Mouse (Mus musculus) neural tube, embryonic 12.5 days (tissue): Measurements from ENCODE around the gene Rfx2. TPM values are rescaled to one million over a fixed set of nuclear protein-coding genes. Genes with fewer than 3 reads are reported as not detected.
A peak's percentile ranks its signal among the peaks of the same experiment; 100 is the strongest.

ENCODE experiments used
- ATAC-seq: fragments of 200-750 bp; cut with Nextera tagmentation; 2 replicates; pipeline ENCODE4 v1.8.0; 2017; ENCODE audit warnings: low read depth, mild to moderate bottlenecking, moderate TSS enrichment, moderate library complexity; ENCODE audit not compliant: low FRiP score
- H3K27ac ChIP-seq: fragments of 300-500 bp; sonication (generic); 2 replicates; pipeline ENCODE4 v1.5.1; 2016
- H3K27me3 ChIP-seq: fragments of 300-500 bp; sonication (generic); replicated peaks from 2 replicates; pipeline ENCODE4 v1.6.1; 2016; ENCODE audit warnings: mild to moderate bottlenecking
- H3K36me3 ChIP-seq: fragments of 300-500 bp; sonication (generic); 2 replicates; pipeline ENCODE4 v1.6.1; 2016; ENCODE audit warnings: mild to moderate bottlenecking
- H3K4me1 ChIP-seq: fragments of 300-500 bp; sonication (generic); 2 replicates; pipeline ENCODE4 v1.6.1; 2016
- H3K4me2 ChIP-seq: fragments of 300-500 bp; sonication (generic); replicated peaks from 2 replicates; pipeline ENCODE4 v1.6.1; 2016; ENCODE audit warnings: mild to moderate bottlenecking
- H3K4me3 ChIP-seq: fragments of 300-500 bp; sonication (generic); 2 replicates; pipeline ENCODE4 v1.5.1; 2016
- H3K9ac ChIP-seq: fragments of 300-500 bp; sonication (generic); 2 replicates; pipeline ENCODE4 v1.6.1; 2016; ENCODE audit warnings: mild to moderate bottlenecking
- H3K9me3 ChIP-seq: fragments of 300-500 bp; sonication (generic); 2 replicates; pipeline ENCODE4 v1.6.1; 2016; ENCODE audit warnings: mild to moderate bottlenecking
- WGBS: fragments of 180-500 bp; shearing (Covaris S2); methylation state at CpG from one replicate; pipeline ENCODE4 v1.1.7; 2016; 5-methylcytosine and 5-hydroxymethylcytosine counted together
- polyA plus RNA-seq: library from polyadenylated mRNA; unstranded; fragments of >200 nt; fragmentation: Nextera tagmentation; extraction: Ambion mirVana; gene quantifications from 2 replicates; pipeline ENCODE4 v1.2.1, GENCODE M21; 2016

Gene Rfx2
- polyA plus RNA-seq, 1 experiment from 2014 or later: 4.9 TPM

DNA sequence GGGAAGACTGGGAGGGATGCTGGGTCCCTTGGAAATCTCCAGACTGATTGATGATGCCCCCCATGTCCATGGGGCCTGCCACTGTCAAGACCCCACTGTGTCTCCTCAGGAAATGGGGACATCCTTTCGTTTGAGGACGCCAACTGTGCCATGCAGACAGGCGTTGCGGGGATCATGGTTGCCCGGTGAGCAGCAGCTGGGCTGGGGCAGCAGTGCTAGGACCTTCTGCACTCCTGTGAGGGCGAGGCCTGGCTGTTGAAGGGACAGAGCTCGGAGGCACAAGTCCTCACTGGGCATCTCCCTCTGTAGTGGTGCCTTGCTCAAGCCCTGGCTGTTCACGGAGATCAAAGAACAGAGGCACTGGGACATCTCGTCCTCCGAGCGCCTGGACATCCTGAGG is 61.9 kb downstream of the Rfx2 start:
- Histone ChIP-seq H3K36me3 (peaks cover 52% of the 10 kb centered on the region), H3K9me3 (no peaks in the 10 kb centered on the region), H3K9ac (no peak overlapping the region), H3K4me1 (peaks cover 6% of the 10 kb centered on the region), H3K27me3 (no peaks in the 10 kb centered on the region), H3K4me3 (no peak overlapping the region), H3K4me2 (no peak overlapping the region), H3K27ac (no peak overlapping the region)
- 92% methylated on average over 11 of the region's 11 CpGs for WGBS
- no peak for ATAC-seq

DNA sequence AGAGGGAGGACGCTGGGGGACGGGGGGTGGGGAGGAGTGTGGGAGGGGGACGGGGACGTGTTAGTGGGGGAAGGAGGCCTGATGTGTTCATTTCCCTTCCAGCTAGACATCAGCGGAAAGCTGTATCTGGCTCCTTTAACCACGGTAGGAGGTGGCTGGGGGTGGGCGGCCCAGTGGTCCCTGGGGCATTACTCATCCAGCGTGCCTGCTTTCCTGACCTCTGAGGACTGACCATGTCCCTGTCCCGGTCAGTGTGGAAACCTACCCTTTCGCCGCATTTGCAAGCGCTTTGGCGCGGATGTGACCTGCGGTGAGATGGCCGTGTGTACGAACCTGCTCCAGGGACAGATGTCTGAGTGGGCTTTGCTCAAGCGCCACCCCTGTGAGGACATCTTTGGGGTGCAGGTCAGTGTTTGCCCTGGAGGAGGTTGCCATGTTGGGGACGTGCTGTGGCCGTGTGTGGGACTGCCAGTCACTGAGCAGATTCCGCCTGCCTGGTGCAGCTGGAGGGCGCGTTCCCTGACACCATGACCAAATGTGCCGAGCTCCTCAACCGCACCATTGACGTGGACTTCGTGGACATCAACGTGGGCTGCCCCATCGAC is 63.2 kb downstream of the Rfx2 start:
- Histone ChIP-seq H3K9me3 (no peaks in the 10 kb centered on the region), H3K36me3 (peaks cover 52% of the 10 kb centered on the region), H3K4me1 (peaks cover 12% of the 10 kb centered on the region), H3K27me3 (no peaks in the 10 kb centered on the region), H3K27ac (no peak overlapping the region), H3K9ac (no peak overlapping the region), H3K4me3 (no peak overlapping the region), H3K4me2 (no peak overlapping the region)
- WGBS: 95% methylated on average over 29 of the region's 29 CpGs
- ATAC-seq: no peak

DNA sequence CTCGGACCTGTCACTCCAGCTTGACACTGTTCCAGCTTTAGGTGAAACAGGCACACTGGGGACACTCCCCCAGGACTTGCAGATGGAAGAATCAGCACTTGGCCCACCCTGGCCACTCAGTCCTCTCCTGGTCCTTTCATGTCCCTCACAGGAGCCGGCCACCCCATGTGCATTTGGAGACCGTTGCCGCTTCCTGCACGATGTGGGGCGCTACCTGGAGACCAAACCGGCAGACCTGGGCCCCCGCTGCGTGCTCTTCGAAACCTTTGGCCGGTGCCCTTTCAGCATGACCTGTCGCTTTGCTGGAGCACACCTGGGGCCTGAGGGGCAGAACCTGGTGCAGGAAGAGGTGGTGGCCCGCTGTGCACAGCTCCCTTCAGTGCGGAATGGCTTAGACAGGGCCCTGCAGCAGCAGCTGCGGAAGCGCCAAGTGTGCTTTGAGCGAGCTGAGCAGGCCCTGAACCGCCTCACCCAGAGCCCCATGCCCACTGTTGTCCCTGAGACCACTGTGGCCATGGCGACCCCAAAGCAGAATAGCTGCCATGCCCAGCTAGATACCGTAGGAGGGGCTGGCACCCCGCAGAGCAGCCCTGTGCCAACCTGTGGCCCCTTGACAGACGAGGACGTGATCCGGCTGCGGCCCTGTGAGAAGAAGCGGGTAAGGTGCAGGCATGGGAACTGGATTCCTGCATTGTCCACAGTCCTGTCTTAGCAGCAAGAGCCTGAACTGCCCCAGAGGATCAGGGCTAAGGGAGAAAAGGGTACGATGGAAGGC is 64.0 kb downstream of the Rfx2 start:
- Histone ChIP-seq H3K36me3 (peaks cover 51% of the 10 kb centered on the region), H3K27me3 (no peaks in the 10 kb centered on the region), H3K9me3 (no peaks in the 10 kb centered on the region), H3K4me2 (no peak overlapping the region), H3K27ac (no peak overlapping the region), H3K4me3 (no peak overlapping the region), H3K4me1 (peaks cover 17% of the 10 kb centered on the region), H3K9ac (no peak overlapping the region)
- ATAC-seq: no peak
- 96% methylated on average over 27 of the region's 27 CpGs for WGBS

DNA sequence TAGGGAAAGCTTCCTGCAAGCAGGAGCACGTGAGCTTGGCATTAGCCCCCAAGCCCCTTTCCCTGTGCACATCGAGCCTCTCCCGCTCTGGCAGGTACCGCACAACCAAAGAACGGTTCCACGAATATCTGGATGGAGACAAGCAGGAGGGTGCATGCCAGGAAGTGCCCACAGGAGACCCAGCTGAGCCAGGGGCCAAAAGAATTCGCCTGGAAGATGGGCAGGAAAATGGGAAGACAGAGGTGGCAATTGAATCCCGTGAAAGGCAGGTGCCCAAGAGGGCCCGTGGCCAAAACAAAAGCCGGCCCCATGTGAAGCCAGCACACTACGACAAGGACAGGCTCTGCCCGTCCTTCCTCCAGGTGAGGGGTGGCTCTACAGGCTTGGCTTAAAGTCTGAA is 65.4 kb downstream of the Rfx2 start:
- Histone ChIP-seq H3K36me3 (peaks cover 38% of the 10 kb centered on the region), H3K4me1 (peaks cover 21% of the 10 kb centered on the region), H3K27ac (no peak overlapping the region), H3K4me3 (peak overlapping the region; percentile 76), H3K9ac (0 out of 2 replicates have a peak overlapping the region, but pooled peaks have one; percentile 14), H3K27me3 (peaks cover 9% of the 10 kb centered on the region; the same call in 1 of the 2 replicates), H3K9me3 (no peaks in the 10 kb centered on the region), H3K4me2 (peak overlapping the region; percentile 70)
- 66% methylated on average over 12 of the region's 12 CpGs for WGBS
- 0 out of 2 replicates have a peak, but pooled peaks have one; percentile 0 for ATAC-seq

GRCm38 (mm10) chr17:56764474-56765354 is 66.1 kb downstream of the Rfx2 start, which contains the start of gene Dus3l:
Gene Dus3l (plus strand): TSS chr17:56764757.
- ATAC-seq: peak; percentile 71
- peaks cover 21% of the 10 kb centered on the region for H3K4me1 ChIP-seq

DNA sequence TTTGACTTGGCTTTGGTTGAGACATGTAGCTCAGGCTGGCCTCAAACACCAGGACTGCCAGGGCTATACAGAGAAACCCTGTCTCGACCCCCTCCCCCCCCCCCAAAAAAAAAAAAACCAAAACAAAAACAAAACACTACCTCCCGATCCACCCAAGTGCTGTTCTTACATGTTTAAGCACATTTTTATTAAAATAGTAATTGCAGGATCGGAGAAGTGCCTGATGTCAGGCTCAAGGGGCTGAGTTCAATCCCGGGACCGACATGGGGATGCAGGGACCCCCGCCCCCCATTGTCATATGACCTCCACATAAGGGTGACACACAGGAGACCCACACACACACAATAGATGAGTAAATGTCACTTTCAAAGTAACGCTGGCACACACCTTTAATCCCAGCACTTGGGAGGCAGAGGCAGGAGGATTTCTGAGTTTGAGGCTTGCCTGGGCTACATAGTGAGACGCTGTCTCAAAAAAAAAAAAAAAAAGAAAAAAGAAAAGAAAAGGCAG is 67.0 kb downstream of the Rfx2 start:
- peaks cover 22% of the 10 kb centered on the region for H3K36me3 ChIP-seq
- no peak overlapping the region for H3K27ac ChIP-seq
- no peaks in the 10 kb centered on the region for H3K9me3 ChIP-seq
- H3K4me1 ChIP-seq: peaks cover 26% of the 10 kb centered on the region
- peaks cover 16% of the 10 kb centered on the region; the same call in 1 of the 2 replicates for H3K27me3 ChIP-seq
- H3K4me3 ChIP-seq: no peak overlapping the region; the same call in 1 of the 2 replicates
- 80% methylated on average over 8 of the region's 8 CpGs for WGBS
- ATAC-seq: no peak
- H3K9ac ChIP-seq: no peak overlapping the region
- H3K4me2 ChIP-seq: peak overlapping the region; percentile 70; the same call in 1 of the 2 replicates

More at GRCm38 (mm10) chr17:56764474-56765354, 66.1 kb downstream of the Rfx2 start, which contains the start of gene Dus3l:
- H3K4me3 ChIP-seq: peak within 1 kb of the TSS; percentile 76
- H3K27me3 ChIP-seq: peaks cover 11% of the 10 kb centered on the region; the same call in 1 of the 2 replicates
- peaks cover 31% of the 10 kb centered on the region for H3K36me3 ChIP-seq
- H3K27ac ChIP-seq: peak within 1 kb of the TSS; percentile 85
- peak within 1 kb of the TSS; percentile 79 for H3K9ac ChIP-seq
- H3K4me2 ChIP-seq: peak within 1 kb of the TSS; percentile 70
- no peaks in the 10 kb centered on the region for H3K9me3 ChIP-seq
- WGBS: 2% methylated on average over 54 of the region's 58 CpGs

DNA sequence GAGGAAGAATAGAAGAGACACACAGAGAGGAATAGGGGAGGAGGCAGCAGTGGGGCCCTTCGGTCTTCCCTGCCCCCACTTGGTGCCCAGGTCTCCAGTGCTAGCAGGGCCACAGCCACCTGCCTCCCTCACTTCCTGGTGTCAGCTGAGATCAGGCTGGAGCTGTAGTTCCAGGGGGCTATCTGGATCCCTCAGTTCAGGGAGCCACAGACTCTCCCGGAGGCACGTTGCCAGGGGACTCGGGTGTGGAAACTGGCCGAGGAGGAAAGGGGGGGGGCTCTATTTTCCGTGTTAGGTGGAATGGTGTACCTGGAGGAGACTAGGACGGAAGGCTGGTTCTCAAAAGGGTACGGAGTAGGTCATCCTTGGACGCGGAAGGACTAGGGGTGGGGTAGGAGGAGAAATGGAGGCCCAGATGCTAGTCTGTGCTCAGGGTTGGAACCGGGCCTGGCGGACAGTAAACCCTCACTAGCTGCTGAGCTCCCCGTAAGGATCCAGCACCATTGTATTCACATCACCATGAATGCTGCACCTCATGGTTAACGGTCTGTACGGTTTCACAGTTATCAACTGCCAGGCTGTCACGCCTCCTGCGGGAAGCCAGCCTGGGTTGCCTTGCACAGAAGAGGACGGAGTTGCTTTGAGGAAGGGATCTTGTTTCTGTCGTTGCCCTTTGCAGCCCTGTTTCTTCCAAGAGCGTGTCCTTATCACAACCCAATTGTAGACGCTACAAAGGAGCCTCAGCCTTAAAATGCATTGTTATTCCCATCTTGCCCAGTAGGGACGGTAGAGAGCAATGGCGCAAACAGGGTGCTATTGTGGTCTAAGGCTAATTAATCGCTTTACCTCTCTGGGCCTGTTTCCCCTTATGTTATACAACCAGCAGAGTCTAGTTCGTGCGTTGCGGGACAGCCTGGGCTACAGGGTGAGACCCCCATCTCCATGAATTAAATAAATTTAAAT is 67.8 kb downstream of the Rfx2 start:
- Histone ChIP-seq H3K4me1 (peaks cover 27% of the 10 kb centered on the region), H3K27ac (peak overlapping the region; percentile 88; the same call in 1 of the 2 replicates), H3K4me3 (0 out of 2 replicates have a peak overlapping the region, but pooled peaks have one; percentile 1), H3K9ac (no peak overlapping the region), H3K36me3 (peaks cover 15% of the 10 kb centered on the region), H3K9me3 (no peaks in the 10 kb centered on the region), H3K27me3 (peaks cover 23% of the 10 kb centered on the region; the same call in 1 of the 2 replicates), H3K4me2 (peak overlapping the region; percentile 69)
- WGBS: 51% methylated on average over 27 of the region's 27 CpGs
- no peak for ATAC-seq

DNA sequence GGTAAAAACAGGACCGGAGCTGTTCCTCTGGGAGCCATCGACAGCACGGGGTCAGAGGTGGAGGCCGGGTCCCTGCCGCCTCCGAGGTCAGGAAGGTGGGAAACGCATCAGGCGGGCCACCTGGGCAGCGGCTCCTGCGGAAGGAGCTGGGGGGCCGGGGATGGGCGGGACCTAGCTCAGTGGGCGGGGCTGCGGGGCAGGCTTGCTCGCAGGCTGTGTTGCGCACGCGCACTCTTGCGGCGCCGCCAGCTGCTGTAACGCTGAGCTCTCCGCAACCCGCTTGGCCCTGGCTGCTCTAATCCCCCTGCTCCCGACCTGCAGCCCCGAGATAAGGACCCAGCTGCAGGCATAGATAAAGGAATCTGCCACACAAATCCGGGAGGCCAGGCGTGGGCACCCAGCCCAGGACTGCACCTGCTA is 68.8 kb downstream of the Rfx2 start:
- H3K4me3 ChIP-seq: peak overlapping the region; percentile 43
- peaks cover 32% of the 10 kb centered on the region for H3K27me3 ChIP-seq
- peak overlapping the region; percentile 88 for H3K27ac ChIP-seq
- peaks cover 6% of the 10 kb centered on the region for H3K36me3 ChIP-seq
- no peaks in the 10 kb centered on the region for H3K9me3 ChIP-seq
- under 1% methylated on average over 25 of the region's 28 CpGs for WGBS
- H3K9ac ChIP-seq: peak overlapping the region; percentile 51
- H3K4me2 ChIP-seq: peak overlapping the region; percentile 69
- peaks cover 35% of the 10 kb centered on the region for H3K4me1 ChIP-seq
- peak; percentile 23 for ATAC-seq

GRCm38 (mm10) chr17:56761077-56761476 is 69.7 kb downstream of the Rfx2 start:
- Histone ChIP-seq H3K27me3 (peaks cover 41% of the 10 kb centered on the region), H3K9me3 (no peaks in the 10 kb centered on the region), H3K4me1 (peaks cover 39% of the 10 kb centered on the region), H3K4me2 (peak overlapping the region; percentile 9; the same call in 1 of the 2 replicates), H3K4me3 (no peak overlapping the region), H3K9ac (no peak overlapping the region), H3K27ac (no peak overlapping the region), H3K36me3 (no peaks in the 10 kb centered on the region)
- 74% methylated on average over 3 of the region's 3 CpGs for WGBS
- ATAC-seq: no peak

DNA sequence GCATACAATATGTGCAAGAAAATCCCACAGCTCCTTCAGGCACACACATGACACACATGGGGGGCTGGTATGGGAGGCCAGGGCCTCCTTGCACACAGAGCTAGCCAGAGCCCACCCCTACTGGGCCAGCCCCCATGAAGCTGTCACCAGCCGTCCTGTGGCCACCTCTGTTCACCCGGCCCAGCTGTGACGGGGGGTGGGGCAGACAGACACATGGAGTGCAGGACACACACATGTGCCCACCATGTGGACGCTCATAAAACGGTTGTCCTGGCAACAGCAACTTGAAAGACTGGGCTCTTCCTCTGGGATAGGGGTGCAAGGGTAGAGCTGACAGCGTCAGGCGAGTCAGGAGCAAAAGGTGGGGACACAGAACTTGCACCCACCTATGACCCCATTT is 71.6 kb downstream of the Rfx2 start:
- no peaks in the 10 kb centered on the region for H3K36me3 ChIP-seq
- no peak overlapping the region for H3K27ac ChIP-seq
- no peak overlapping the region for H3K4me2 ChIP-seq
- H3K4me1 ChIP-seq: peaks cover 33% of the 10 kb centered on the region
- no peak overlapping the region for H3K9ac ChIP-seq
- H3K9me3 ChIP-seq: no peaks in the 10 kb centered on the region
- H3K4me3 ChIP-seq: no peak overlapping the region
- H3K27me3 ChIP-seq: peaks cover 59% of the 10 kb centered on the region
- 34% methylated on average over 7 of the region's 7 CpGs for WGBS
- no peak for ATAC-seq

DNA sequence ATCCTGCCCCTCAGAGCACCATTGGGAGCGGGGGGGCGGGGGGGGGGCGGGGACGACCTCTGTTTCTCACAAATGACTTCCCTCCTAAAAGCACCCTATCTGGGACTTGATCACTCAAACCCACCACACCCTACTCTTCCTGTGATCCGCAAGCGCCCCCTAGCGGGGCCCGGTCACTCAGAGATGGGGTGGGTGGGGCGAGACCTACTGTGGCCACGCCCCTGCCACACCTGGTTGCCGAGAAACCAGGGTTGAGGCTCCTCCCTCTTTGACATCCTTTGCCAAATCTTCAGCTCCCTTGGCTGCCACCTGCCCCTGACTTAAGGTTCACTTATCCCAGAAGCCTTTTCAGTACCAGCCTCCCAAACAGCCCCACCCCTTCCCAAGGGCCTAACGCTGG is 72.7 kb downstream of the Rfx2 start:
- Histone ChIP-seq H3K27ac (no peak overlapping the region), H3K27me3 (peaks cover 71% of the 10 kb centered on the region), H3K4me2 (peak overlapping the region; percentile 89), H3K4me3 (no peak overlapping the region), H3K4me1 (peaks cover 33% of the 10 kb centered on the region), H3K36me3 (no peaks in the 10 kb centered on the region), H3K9me3 (no peaks in the 10 kb centered on the region), H3K9ac (no peak overlapping the region)
- WGBS: 6% methylated on average over 12 of the region's 12 CpGs
- ATAC-seq: no peak
